Mouse (Mus musculus) erythroblast, embryonic 14.5 days (primary cell): ENCODE measurements around the gene Tmem87b.

Experiments
- GATA1 ChIP-seq: IDR thresholded peaks from 2 replicates; pipeline ENCODE4 v1.6.1; 2012; ENCODE audit warnings: low read length, inconsistent platforms, mixed read lengths
- TAL1 ChIP-seq: IDR thresholded peaks from 3 replicates; pipeline ENCODE4 v1.6.1; 2012; ENCODE audit warnings: low read length, inconsistent platforms, mixed read lengths

- no peak for TF ChIP-seq TAL1
- TF ChIP-seq GATA1 = no peak
These were observed 49.2 kb upstream of the Tmem87b start for GRCm38 (mm10) chr2:128768545-128769247.
